Mouse (Mus musculus) C2C12 (cell line): ENCODE results near the gene H2afj.

Experiments used
- CTCF ChIP-seq: IDR thresholded peaks from one replicate; pipeline ENCODE4 v1.5.1; 2011; ENCODE audit not compliant: control insufficient read depth, insufficient read depth, insufficient read length
- MAX ChIP-seq: IDR thresholded peaks from one replicate; pipeline ENCODE4 v1.6.1; 2011; ENCODE audit warnings: mild to moderate bottlenecking, control low read depth
- MYOG ChIP-seq: IDR thresholded peaks from one replicate; pipeline ENCODE4 v1.6.1; 2011; ENCODE audit not compliant: control insufficient read depth, insufficient read length; ENCODE audit errors: extremely low read depth

DNA sequence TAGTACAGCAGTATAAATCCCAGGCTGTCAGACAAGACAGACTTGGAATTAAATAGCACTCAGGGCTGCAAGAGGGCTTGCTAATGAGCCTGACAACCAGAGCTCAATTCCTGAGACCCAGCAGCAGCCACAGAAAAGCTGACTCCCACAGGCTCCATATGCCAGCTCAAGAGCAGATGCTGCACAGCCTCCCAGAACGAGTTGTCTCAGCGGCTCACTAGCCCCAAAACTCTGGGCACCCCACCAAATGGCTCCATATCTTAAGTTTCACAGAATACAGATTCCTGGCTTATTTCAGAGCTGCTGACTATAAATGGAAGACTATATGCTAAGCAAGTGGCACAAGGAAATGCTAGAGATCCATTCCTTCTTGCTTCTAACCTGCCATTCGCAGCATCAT lies 9.5 kb downstream of the H2afj start:
- TF ChIP-seq CTCF (no peak), MAX (no peak), MYOG (no peak)
